Mouse (Mus musculus) MEL (cell line): ENCODE measurements at regions not wholly inside any gene's neighbourhood (a gene's known extent, or its start where the extent isn't known, plus 50 kb on each side); places are given as distances from the start of the nearest gene placed in this dataset.

Experiments
- DNase-seq: peaks from one replicate; pipeline ENCODE4 v3.0.0; 2011; ENCODE audit warnings: low read depth, low spot score
- H3K27ac ChIP-seq: 2 replicates; pipeline ENCODE4 v1.5.1; 2012; ENCODE audit warnings: low read depth, mild to moderate bottlenecking, control low read depth, low read length, moderate library complexity; ENCODE audit not compliant: control insufficient read depth
- H3K27me3 ChIP-seq, 2 experiments: fragments of 150-350 bp in 1 of 2; sonication (generic) in 1 of 2; 2 replicates each; pipeline ENCODE4 v1.6.1; 2012; ENCODE audit warnings: low read length in 2 of 2, mild to moderate bottlenecking in 2 of 2, improper control_type of control experiment in 1 of 2, moderate library complexity in 1 of 2; ENCODE audit not compliant: insufficient read depth in 2 of 2, control insufficient read depth in 1 of 2
- H3K36me3 ChIP-seq, 2 experiments: 2 replicates each; pipeline ENCODE4 v1.6.1; 2012 to 2014; ENCODE audit warnings: low read length in 2 of 2, improper control_type of control experiment in 1 of 2, inconsistent platforms in 1 of 2, mild to moderate bottlenecking in 1 of 2; ENCODE audit not compliant: insufficient read depth in 2 of 2, control insufficient read depth in 1 of 2
- H3K4me1 ChIP-seq, 2 experiments: fragments of 150-350 bp in 1 of 2; sonication (generic) in 1 of 2; 2 replicates each; pipeline ENCODE4 v1.6.1; 2012; ENCODE audit warnings: low read length in 2 of 2, improper control_type of control experiment in 1 of 2, mild to moderate bottlenecking in 1 of 2; ENCODE audit not compliant: insufficient read depth in 2 of 2, control insufficient read depth in 1 of 2
- H3K4me3 ChIP-seq, 2 experiments: fragments of 150-350 bp in 1 of 2; sonication (generic) in 1 of 2; 2 replicates each; pipeline ENCODE4 v1.5.1; 2012; ENCODE audit warnings: low read depth in 2 of 2, low read length in 2 of 2, mild to moderate bottlenecking in 2 of 2, moderate library complexity in 2 of 2, control low read depth in 1 of 2, improper control_type of control experiment in 1 of 2; ENCODE audit not compliant: control insufficient read depth in 1 of 2, insufficient read depth in 1 of 2
- H3K79me2 ChIP-seq: 2 replicates; pipeline ENCODE4 v1.6.1; 2012; ENCODE audit warnings: mild to moderate bottlenecking, low read length, moderate library complexity; ENCODE audit not compliant: control insufficient read depth, poor library complexity, insufficient read depth
- H3K9ac ChIP-seq: 2 replicates; pipeline ENCODE4 v1.6.1; 2012; ENCODE audit warnings: low read depth, mild to moderate bottlenecking, control low read depth, low read length, moderate library complexity; ENCODE audit not compliant: control insufficient read depth, poor library complexity, severe bottlenecking
- H3K9me3 ChIP-seq: fragments of 150-350 bp; sonication (generic); replicated peaks from 2 replicates; pipeline ENCODE4 v1.6.1; 2012; ENCODE audit warnings: mild to moderate bottlenecking, low read length, improper control_type of control experiment, moderate library complexity; ENCODE audit not compliant: insufficient read depth
- CHD1 ChIP-seq: IDR thresholded peaks from 2 replicates; pipeline ENCODE4 v1.6.1; 2012; ENCODE audit warnings: low read depth, mild to moderate bottlenecking, inconsistent platforms, low read length, improper control_type of control experiment
- CHD2 ChIP-seq: IDR thresholded peaks from 2 replicates; pipeline ENCODE4 v1.6.1; 2011; ENCODE audit warnings: low read length, improper control_type of control experiment
- ELF1 ChIP-seq: IDR thresholded peaks from 2 replicates; pipeline ENCODE4 v1.6.1; 2014; ENCODE audit warnings: low read depth, mild to moderate bottlenecking, inconsistent platforms, low read length, improper control_type of control experiment, moderate library complexity
- EP300 ChIP-seq, 2 experiments: IDR thresholded peaks; 2 replicates each; pipeline ENCODE4 v1.6.1; 2011; ENCODE audit warnings: improper control_type of control experiment in 2 of 2, low read length in 2 of 2, low read depth in 1 of 2, mild to moderate bottlenecking in 1 of 2
- ETS1 ChIP-seq: IDR thresholded peaks from 2 replicates; pipeline ENCODE4 v1.6.1; 2012; ENCODE audit warnings: low read depth, mild to moderate bottlenecking, inconsistent platforms, low read length, improper control_type of control experiment, moderate library complexity
- GABPA ChIP-seq: IDR thresholded peaks from 2 replicates; pipeline ENCODE4 v1.6.1; 2012; ENCODE audit warnings: low read depth, mild to moderate bottlenecking, inconsistent platforms, low read length, improper control_type of control experiment, moderate library complexity
- GATA1 ChIP-seq: IDR thresholded peaks from 2 replicates; pipeline ENCODE4 v1.6.1; 2011; ENCODE audit warnings: low read depth, low read length, improper control_type of control experiment
- JUND ChIP-seq: IDR thresholded peaks from 2 replicates; pipeline ENCODE4 v1.6.1; 2011; ENCODE audit warnings: low read depth, mild to moderate bottlenecking, improper control_type of control experiment, low read length
- MAX ChIP-seq: IDR thresholded peaks from 2 replicates; pipeline ENCODE4 v1.6.1; 2011; ENCODE audit warnings: low read length, improper control_type of control experiment
- MAZ ChIP-seq: IDR thresholded peaks from 2 replicates; pipeline ENCODE4 v1.6.1; 2012; ENCODE audit warnings: low read depth, mild to moderate bottlenecking, inconsistent platforms, low read length, improper control_type of control experiment
- MEF2A ChIP-seq: IDR thresholded peaks from 2 replicates; pipeline ENCODE4 v1.6.1; 2014; ENCODE audit warnings: low read depth, mild to moderate bottlenecking, inconsistent platforms, low read length, improper control_type of control experiment; ENCODE audit not compliant: poor library complexity, insufficient replicate concordance, severe bottlenecking; ENCODE audit errors: extremely low read depth
- MXI1 ChIP-seq: IDR thresholded peaks from 2 replicates; pipeline ENCODE4 v1.6.1; 2011; ENCODE audit warnings: mild to moderate bottlenecking, low read depth, low read length, improper control_type of control experiment
- MYC ChIP-seq: IDR thresholded peaks from 2 replicates; pipeline ENCODE4 v1.6.1; 2011; ENCODE audit warnings: low read depth, mild to moderate bottlenecking, low read length, improper control_type of control experiment, moderate library complexity
- NRF1 ChIP-seq: IDR thresholded peaks from 2 replicates; pipeline ENCODE4 v1.6.1; 2014; ENCODE audit warnings: low read depth, mild to moderate bottlenecking, inconsistent platforms, low read length, improper control_type of control experiment, moderate library complexity; ENCODE audit not compliant: poor library complexity, insufficient read depth, severe bottlenecking
- POLR2AphosphoS2 ChIP-seq: IDR thresholded peaks from 2 replicates; pipeline ENCODE4 v1.6.1; 2011; ENCODE audit warnings: low read length, improper control_type of control experiment
- SIN3A ChIP-seq: IDR thresholded peaks from 2 replicates; pipeline ENCODE4 v1.6.1; 2012; ENCODE audit warnings: low read length, improper control_type of control experiment, inconsistent platforms
- SMC3 ChIP-seq: IDR thresholded peaks from 2 replicates; pipeline ENCODE4 v1.6.1; 2011; ENCODE audit warnings: low read depth, low read length, improper control_type of control experiment
- TAL1 ChIP-seq: IDR thresholded peaks from 2 replicates; pipeline ENCODE4 v1.6.1; 2012; ENCODE audit warnings: mild to moderate bottlenecking, inconsistent platforms, low read length, moderate library complexity, mixed read lengths
- TBP ChIP-seq: IDR thresholded peaks from 2 replicates; pipeline ENCODE4 v1.8.0; 2011; ENCODE audit warnings: low read depth, low read length, improper control_type of control experiment
- TCF12 ChIP-seq: IDR thresholded peaks from 2 replicates; pipeline ENCODE4 v1.6.1; 2014; ENCODE audit warnings: low read depth, mild to moderate bottlenecking, inconsistent platforms, low read length, improper control_type of control experiment, moderate library complexity
- USF1 ChIP-seq: IDR thresholded peaks from 2 replicates; pipeline ENCODE4 v1.6.1; 2014; ENCODE audit warnings: low read depth, mild to moderate bottlenecking, inconsistent platforms, low read length, improper control_type of control experiment, moderate library complexity
- ZMIZ1 ChIP-seq: IDR thresholded peaks from 2 replicates; pipeline ENCODE4 v1.6.1; 2012; ENCODE audit warnings: low read depth, mild to moderate bottlenecking, inconsistent platforms, low read length, improper control_type of control experiment, moderate library complexity
- ZNF384 ChIP-seq: IDR thresholded peaks from 2 replicates; pipeline ENCODE4 v1.6.1; 2012; ENCODE audit warnings: low read depth, mild to moderate bottlenecking, inconsistent platforms, low read length, improper control_type of control experiment

DNA sequence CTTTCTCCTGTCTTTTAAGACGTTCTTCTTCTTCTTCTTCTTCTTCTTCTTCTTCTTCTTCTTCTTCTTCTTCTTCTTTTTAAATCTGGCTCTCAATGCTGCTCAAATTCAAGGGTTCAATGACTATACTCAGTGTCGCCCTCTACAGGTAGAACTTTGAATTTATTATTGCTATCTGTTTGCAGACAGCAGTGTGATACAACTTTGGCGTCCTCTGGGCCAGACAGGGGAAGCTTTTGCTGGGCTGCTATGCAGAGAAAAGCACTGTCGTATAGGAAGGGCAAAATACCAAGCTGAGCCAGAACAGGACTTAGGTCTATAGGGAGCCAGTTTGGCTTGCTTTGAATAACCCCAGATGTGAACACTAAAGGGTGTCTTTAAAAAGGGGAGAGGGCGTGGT lies 127.3 kb upstream of the Gjb5 start:
- no peak overlapping the region for H3K27ac ChIP-seq
- H3K4me1 ChIP-seq: no peaks in the 10 kb centered on the region
- H3K79me2 ChIP-seq: no peaks in the 10 kb centered on the region
- H3K36me3 ChIP-seq: no peaks in the 10 kb centered on the region
- no peak overlapping the region for H3K4me3 ChIP-seq
- H3K9me3 ChIP-seq: no peaks in the 10 kb centered on the region; the same call in 1 of the 2 replicates
- no peak overlapping the region for H3K9ac ChIP-seq
- TF ChIP-seq ETS1 (no peak), TBP (no peak), GABPA (no peak), POLR2AphosphoS2 (no peak), MAZ (no peak), ZNF384 (no peak), USF1 (no peak), JUND (no peak), MEF2A (no peak)
- TF ChIP-seq, all 39 proteins: peak for 0
- no peaks in the 10 kb centered on the region for H3K27me3 ChIP-seq
- no peak for DNase-seq

DNA sequence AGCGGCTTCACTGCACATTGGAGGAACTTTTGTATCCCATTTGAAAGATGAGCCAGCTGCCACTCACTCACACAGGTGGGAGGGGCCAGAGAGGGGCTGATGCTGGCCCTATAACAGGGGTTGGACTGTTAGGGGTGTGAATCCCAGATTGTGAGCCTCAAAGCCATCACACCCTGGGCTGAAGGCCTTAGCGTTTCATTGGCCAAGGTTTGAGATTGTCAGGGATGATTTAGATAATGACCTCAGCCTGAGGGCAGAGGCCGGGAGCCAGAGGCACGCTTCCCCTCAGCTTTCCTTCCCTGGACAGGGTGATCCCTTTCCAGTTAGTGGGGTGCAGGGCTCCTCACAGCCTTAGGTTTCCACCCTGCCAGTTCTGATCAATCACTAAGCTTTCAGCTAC lies 124.5 kb upstream of the Gjb5 start:
- H3K27me3 ChIP-seq: no peaks in the 10 kb centered on the region
- H3K36me3 ChIP-seq: no peaks in the 10 kb centered on the region
- H3K4me1 ChIP-seq: no peaks in the 10 kb centered on the region
- TF ChIP-seq SMC3: no peak
- TF ChIP-seq ZMIZ1: no peak
- no peak for TF ChIP-seq JUND
- TF ChIP-seq CHD2: no peak
- no peak for TF ChIP-seq TCF12
- TF ChIP-seq MXI1: no peak
- TF ChIP-seq NRF1: no peak
- TF ChIP-seq EP300 (IDR thresholded peaks at IDR 0.05; ENCODE audit: low read depth in 1 of 2, low read length in 2 of 2): no peak
- no peak for TF ChIP-seq CHD1
- TF ChIP-seq POLR2AphosphoS2: no peak
- TF ChIP-seq SIN3A: no peak
- TF ChIP-seq GABPA: no peak
- TF ChIP-seq GATA1: no peak
- no peak for TF ChIP-seq ELF1
- no peak for TF ChIP-seq MAX
- no peak for TF ChIP-seq MYC
- TF ChIP-seq TAL1: no peak
- no peak for TF ChIP-seq ZNF384
- H3K9ac ChIP-seq: no peak overlapping the region
- H3K9me3 ChIP-seq: no peaks in the 10 kb centered on the region; the same call in 1 of the 2 replicates
- no peak overlapping the region for H3K4me3 ChIP-seq
- H3K79me2 ChIP-seq: no peaks in the 10 kb centered on the region
- H3K27ac ChIP-seq: no peak overlapping the region
- no peak for DNase-seq
